Comparison of ENCODE assay signal across 8 mouse cellular contexts in genomic region chr8:70606780-70607602, GRCm38 (mm10). TPM values are rescaled to one million over a fixed set of nuclear protein-coding genes. Genes with fewer than 3 reads are reported as not detected.
A peak's percentile ranks its signal among the peaks of the same experiment; 100 is the strongest.
DNase-seq lines count a peak whose midpoint lies in the region; ATAC-seq and TF ChIP-seq lines count a peak whose summit lies in the region.

No protein-coding gene starts in this region.

- no peak for TF ChIP-seq POLR2A in thymus, adult 2 months (IDR thresholded peaks at IDR 0.05; ENCODE audit: control insufficient read depth, extremely low read depth, insufficient read depth, low read length, poor library complexity)
- TF ChIP-seq POLR2A in small intestine, adult 2 months (IDR thresholded peaks at IDR 0.05; ENCODE audit: low read depth, low read length): no peak

- H3K27me3 ChIP-seq in thymus, adult 2 months (ENCODE audit: control insufficient read depth, insufficient read depth, low read length): no peaks in the 10 kb centered on the region
- no peaks in the 10 kb centered on the region for H3K27me3 ChIP-seq in small intestine, adult 2 months (ENCODE audit: control insufficient read depth, insufficient read depth, low read length)

- H3K4me3 ChIP-seq in thymus, adult 2 months (ENCODE audit: control insufficient read depth, insufficient read depth, low read length): peak overlapping the region; percentile 97
- H3K4me3 ChIP-seq in small intestine, adult 2 months (ENCODE audit: low read depth, low read length): peak overlapping the region; percentile 99

- no peak for TF ChIP-seq CTCF in thymus, adult 2 months (IDR thresholded peaks at IDR 0.05; ENCODE audit: borderline replicate concordance, control insufficient read depth, extremely low read depth, insufficient read depth, low read length, poor library complexity)
- no peak for TF ChIP-seq CTCF in small intestine, adult 2 months (IDR thresholded peaks at IDR 0.05; ENCODE audit: extremely low read depth, insufficient read length, insufficient replicate concordance, low read depth, low read length)

- H3K36me3 ChIP-seq in thymus, adult 2 months (ENCODE audit: control insufficient read depth, insufficient read depth, low read length): 0 out of 2 replicates have a peak, but pooled peaks cover 2% of the 10 kb centered on the region
- H3K36me3 ChIP-seq in small intestine, adult 2 months (ENCODE audit: control insufficient read depth, insufficient read depth, low read length): 0 out of 2 replicates have a peak, but pooled peaks cover 2% of the 10 kb centered on the region

- ATAC-seq in granulocyte monocyte progenitor cell, adult 5-6 weeks (replicated peaks; ENCODE audit: poor library complexity, severe bottlenecking): no peak

- DNase-seq in adrenal gland, adult (ENCODE audit: inconsistent age in 2 of 2, low spot score in 1 of 2): peak; percentile 37 to 58
- DNase-seq in adrenal gland, adult 8-10 months: no peak
- DNase-seq in thymus, adult 2 months: no peak
- DNase-seq in thymus, postnatal 0 days (ENCODE audit: low spot score): no peak
- peak; percentile 32 to 47 for DNase-seq in kidney, postnatal 4 days
- DNase-seq in right cerebral cortex, adult 18-20 months: no peak

- no peak overlapping the region for H3K27ac ChIP-seq in thymus, adult 2 months (ENCODE audit: control insufficient read depth, insufficient read depth, low read length)
- no peak overlapping the region for H3K27ac ChIP-seq in small intestine, adult 2 months (ENCODE audit: insufficient read depth, low read depth, low read length)

- H3K4me1 ChIP-seq in thymus, adult 2 months (replicated peaks; ENCODE audit: control insufficient read depth, insufficient read depth, low read length): peaks cover 46% of the 10 kb centered on the region
- peaks cover 24% of the 10 kb centered on the region for H3K4me1 ChIP-seq in small intestine, adult 2 months (ENCODE audit: control insufficient read depth, insufficient read depth, insufficient read length, low read length)

- WGBS in thymus, adult 2 months: 80% methylated on average over 18 of the region's 18 CpGs
- 66% methylated on average over 18 of the region's 18 CpGs for WGBS in small intestine, adult 2 months

RNA-seq across cellular contexts. Expression of gene Ssbp4, which starts 1.7 kb away (rescaled TPM):
- total RNA-seq in adrenal gland, adult 8-10 months (2022): 100 to 1,000 TPM in 2 of 4 experiments, 10 to 100 TPM in 2; 69.3 to 158 (median 120) TPM
- 392 and 506 TPM in 2 replicates for polyA plus RNA-seq in thymus, adult 2 months (2012; rRNA removed)
- polyA plus RNA-seq in thymus, postnatal 0 days (2015; fragmentation: Nextera tagmentation; extraction: Ambion mirVana): 135 and 142 TPM in 2 replicates
- polyA plus RNA-seq in small intestine, adult 2 months (2012; rRNA removed): 81.7 and 138 TPM in 2 replicates
- total RNA-seq in granulocyte monocyte progenitor cell, adult 5-6 weeks (2014; fragmentation: Nextera tagmentation): 53.8 and 75.4 TPM in 2 replicates
- total RNA-seq in granulocyte monocyte progenitor cell, adult 5-6 weeks (2017): 35.2 and 87.9 TPM in 2 replicates

RNA-seq across cellular contexts. Expression of gene Lrrc25, which starts 9.0 kb away (rescaled TPM):
- 1 to 10 TPM; 1.5 to 4.4 (median 3.2) TPM for total RNA-seq in adrenal gland, adult 8-10 months (2022)
- 15.3 and 18.5 TPM in 2 replicates for polyA plus RNA-seq in thymus, adult 2 months (2012; rRNA removed)
- polyA plus RNA-seq in thymus, postnatal 0 days (2015; fragmentation: Nextera tagmentation; extraction: Ambion mirVana): 4.7 and 5.8 TPM in 2 replicates
- polyA plus RNA-seq in small intestine, adult 2 months (2012; rRNA removed): 6.7 and 7.1 TPM in 2 replicates
- total RNA-seq in granulocyte monocyte progenitor cell, adult 5-6 weeks (2014; fragmentation: Nextera tagmentation): 2.9 and 5.2 TPM in 2 replicates
- total RNA-seq in granulocyte monocyte progenitor cell, adult 5-6 weeks (2017): 1.1 and 3.1 TPM in 2 replicates

RNA-seq across cellular contexts. Expression of gene Isyna1, which starts 12.8 kb away (rescaled TPM):
- total RNA-seq in adrenal gland, adult 8-10 months (2022): 100 to 1,000 TPM; 124 to 207 (median 158) TPM
- 185 and 201 TPM in 2 replicates for polyA plus RNA-seq in thymus, adult 2 months (2012; rRNA removed)
- 78.9 and 88.4 TPM in 2 replicates for polyA plus RNA-seq in thymus, postnatal 0 days (2015; fragmentation: Nextera tagmentation; extraction: Ambion mirVana)
- polyA plus RNA-seq in small intestine, adult 2 months (2012; rRNA removed): 61.8 and 92.4 TPM in 2 replicates
- total RNA-seq in granulocyte monocyte progenitor cell, adult 5-6 weeks (2014; fragmentation: Nextera tagmentation): 30.8 and 66.6 TPM in 2 replicates
- total RNA-seq in granulocyte monocyte progenitor cell, adult 5-6 weeks (2017): 35.2 and 38.6 TPM in 2 replicates

RNA-seq across cellular contexts. Expression of gene Gdf15, which starts 25.3 kb away (rescaled TPM):
- 1 to 10 TPM; 1.8 to 3.5 (median 3.0) TPM for total RNA-seq in adrenal gland, adult 8-10 months (2022)
- polyA plus RNA-seq in thymus, adult 2 months (2012; rRNA removed): 6.7 and 7.5 TPM in 2 replicates
- 1.2 and 1.4 TPM in 2 replicates for polyA plus RNA-seq in thymus, postnatal 0 days (2015; fragmentation: Nextera tagmentation; extraction: Ambion mirVana)
- 4.1 and 6.7 TPM in 2 replicates for polyA plus RNA-seq in small intestine, adult 2 months (2012; rRNA removed)
- not detected in 2 replicates for total RNA-seq in granulocyte monocyte progenitor cell, adult 5-6 weeks (2014; fragmentation: Nextera tagmentation)
- total RNA-seq in granulocyte monocyte progenitor cell, adult 5-6 weeks (2017): 0.67 TPM in 1 of 2 replicates, not detected in the other

RNA-seq across cellular contexts. Expression of gene Pgpep1, which starts 53.2 kb away (rescaled TPM):
- 100 to 1,000 TPM; 129 to 163 (median 131) TPM for total RNA-seq in adrenal gland, adult 8-10 months (2022)
- polyA plus RNA-seq in thymus, adult 2 months (2012; rRNA removed): 40.7 and 41.9 TPM in 2 replicates
- polyA plus RNA-seq in thymus, postnatal 0 days (2015; fragmentation: Nextera tagmentation; extraction: Ambion mirVana): 33.2 and 43.0 TPM in 2 replicates
- 49.5 and 129 TPM in 2 replicates for polyA plus RNA-seq in small intestine, adult 2 months (2012; rRNA removed)
- total RNA-seq in granulocyte monocyte progenitor cell, adult 5-6 weeks (2014; fragmentation: Nextera tagmentation): 8.5 and 31.0 TPM in 2 replicates
- total RNA-seq in granulocyte monocyte progenitor cell, adult 5-6 weeks (2017): 6.5 and 6.9 TPM in 2 replicates

Comparison
In these comparisons a context has a peak if more than half of its experiments do, and no peak if none do; other contexts are left out.
1. DNase-seq: peak in adrenal gland, adult (2 of 2) and kidney, postnatal 4 days (2 of 2); none in adrenal gland, adult 8-10 months (single experiment), thymus, adult 2 months (single experiment), thymus, postnatal 0 days (single experiment) and right cerebral cortex, adult 18-20 months (single experiment).